Mouse (Mus musculus): ENCODE measurements around the gene Leng1. TPM values are rescaled to one million over a fixed set of nuclear protein-coding genes. Genes with fewer than 3 reads are reported as not detected.

The Leng1 gene
- polyA plus RNA-seq, 1 experiment from 2014 or later = 16.3 TPM

GRCm38 (mm10) chr7:3614021-3614420 is 51.6 kb downstream of the Leng1 start:
- no peak overlapping the region for H3K4me2 ChIP-seq
- no peaks in the 10 kb centered on the region for H3K27me3 ChIP-seq
- WGBS = 79% methylated on average over 3 of the region's 3 CpGs
- no peak overlapping the region for H3K9ac ChIP-seq
- ATAC-seq (ENCODE audit: low FRiP score) = no peak
- no peaks in the 10 kb centered on the region for H3K9me3 ChIP-seq
- H3K27ac ChIP-seq = no peak overlapping the region
- H3K4me1 ChIP-seq (replicated peaks) = peaks cover 15% of the 10 kb centered on the region
- no peak overlapping the region for H3K4me3 ChIP-seq
- peaks cover 1% of the 10 kb centered on the region for H3K36me3 ChIP-seq

GRCm38 (mm10) chr7:3611006-3611405 is 54.6 kb downstream of the Leng1 start:
- WGBS = 89% methylated on average over 13 of the region's 13 CpGs
- no peak for ATAC-seq (ENCODE audit: low FRiP score)
- no peak overlapping the region for H3K9ac ChIP-seq
- no peak overlapping the region for H3K27ac ChIP-seq
- no peaks in the 10 kb centered on the region for H3K9me3 ChIP-seq
- no peak overlapping the region for H3K4me3 ChIP-seq
- H3K4me1 ChIP-seq (replicated peaks) = no peaks in the 10 kb centered on the region
- H3K4me2 ChIP-seq = no peak overlapping the region
- no peaks in the 10 kb centered on the region for H3K36me3 ChIP-seq
- no peaks in the 10 kb centered on the region for H3K27me3 ChIP-seq

GRCm38 (mm10) chr7:3610437-3610836 is 55.2 kb downstream of the Leng1 start:
- H3K4me3 ChIP-seq = no peak overlapping the region
- H3K36me3 ChIP-seq = no peaks in the 10 kb centered on the region
- H3K9me3 ChIP-seq = no peaks in the 10 kb centered on the region
- no peak overlapping the region for H3K9ac ChIP-seq
- H3K27me3 ChIP-seq = no peaks in the 10 kb centered on the region
- no peak overlapping the region for H3K27ac ChIP-seq
- no peak for ATAC-seq (ENCODE audit: low FRiP score)
- H3K4me2 ChIP-seq = no peak overlapping the region
- no peaks in the 10 kb centered on the region for H3K4me1 ChIP-seq (replicated peaks)
- WGBS = 94% methylated on average over 3 of the region's 3 CpGs

Small RNA genes lying within 50 kb of the gene (microRNA-seq; reads per million reads assigned to microRNA genes)
- gene Mir3572 = 2.6 reads per million, percentile 3 among the genes with 10 or more reads in this experiment

Other genes with a start within 250 kb of the Leng1 start
- 0.13 and 0.16 TPM in 2 replicates for gene Cacng6, start 241.6 kb downstream of the Leng1 start, polyA plus RNA-seq (2015; fragmentation: Nextera tagmentation; extraction: Ambion mirVana)
- not detected in 2 replicates for gene Tarm1, start 163.2 kb downstream of the Leng1 start, polyA plus RNA-seq (2015; fragmentation: Nextera tagmentation; extraction: Ambion mirVana)
- 0.35 and 0.39 TPM in 2 replicates for gene Oscar, start 49.7 kb downstream of the Leng1 start, polyA plus RNA-seq (2015; fragmentation: Nextera tagmentation; extraction: Ambion mirVana)
- 481 and 487 TPM in 2 replicates for gene Ndufa3, start 48.5 kb downstream of the Leng1 start, polyA plus RNA-seq (2015; fragmentation: Nextera tagmentation; extraction: Ambion mirVana)
- 32.9 and 37.4 TPM in 2 replicates for gene Tfpt, start 35.9 kb downstream of the Leng1 start, polyA plus RNA-seq (2015; fragmentation: Nextera tagmentation; extraction: Ambion mirVana)
- gene Prpf31, start 35.9 kb downstream of the Leng1 start, polyA plus RNA-seq (2015; fragmentation: Nextera tagmentation; extraction: Ambion mirVana) = 99.1 and 105 TPM in 2 replicates
- 47.1 and 49.9 TPM in 2 replicates for gene Cnot3, start 20.6 kb downstream of the Leng1 start, polyA plus RNA-seq (2015; fragmentation: Nextera tagmentation; extraction: Ambion mirVana)
- 4.7 and 5.8 TPM in 2 replicates for gene Tmc4, start 11.7 kb upstream of the Leng1 start, polyA plus RNA-seq (2015; fragmentation: Nextera tagmentation; extraction: Ambion mirVana)
- 233 and 242 TPM in 2 replicates for gene Tsen34, start 27.0 kb upstream of the Leng1 start, polyA plus RNA-seq (2015; fragmentation: Nextera tagmentation; extraction: Ambion mirVana)
- gene Mboat7, start 27.7 kb upstream of the Leng1 start, polyA plus RNA-seq (2015; fragmentation: Nextera tagmentation; extraction: Ambion mirVana) = 64.3 and 69.0 TPM in 2 replicates
- gene Rps9, start 38.2 kb upstream of the Leng1 start, polyA plus RNA-seq (2015; fragmentation: Nextera tagmentation; extraction: Ambion mirVana) = 948 and 980 TPM in 2 replicates
- gene Pirb, start 54.6 kb upstream of the Leng1 start, polyA plus RNA-seq (2015; fragmentation: Nextera tagmentation; extraction: Ambion mirVana) = 0.25 and 0.32 TPM in 2 replicates
- gene Gm15448, start 159.8 kb upstream of the Leng1 start, polyA plus RNA-seq (2015; fragmentation: Nextera tagmentation; extraction: Ambion mirVana) = not detected in 2 replicates
- 0.06 TPM in 1 of 2 replicates, not detected in the other for gene Pira2, start 179.2 kb upstream of the Leng1 start, polyA plus RNA-seq (2015; fragmentation: Nextera tagmentation; extraction: Ambion mirVana)
- not detected in 2 replicates for gene Gm14548, start 232.3 kb upstream of the Leng1 start, polyA plus RNA-seq (2015; fragmentation: Nextera tagmentation; extraction: Ambion mirVana)
- not detected in 2 replicates for gene Lilra6, start 249.7 kb upstream of the Leng1 start, polyA plus RNA-seq (2015; fragmentation: Nextera tagmentation; extraction: Ambion mirVana)

Data from hindbrain, embryonic 13.5 days (tissue).